Mouse (Mus musculus): ENCODE measurements at regions not wholly inside any gene's neighbourhood (a gene's known extent, or its start where the extent isn't known, plus 50 kb on each side); places are given as distances from the start of the nearest gene placed in this dataset.

DNA sequence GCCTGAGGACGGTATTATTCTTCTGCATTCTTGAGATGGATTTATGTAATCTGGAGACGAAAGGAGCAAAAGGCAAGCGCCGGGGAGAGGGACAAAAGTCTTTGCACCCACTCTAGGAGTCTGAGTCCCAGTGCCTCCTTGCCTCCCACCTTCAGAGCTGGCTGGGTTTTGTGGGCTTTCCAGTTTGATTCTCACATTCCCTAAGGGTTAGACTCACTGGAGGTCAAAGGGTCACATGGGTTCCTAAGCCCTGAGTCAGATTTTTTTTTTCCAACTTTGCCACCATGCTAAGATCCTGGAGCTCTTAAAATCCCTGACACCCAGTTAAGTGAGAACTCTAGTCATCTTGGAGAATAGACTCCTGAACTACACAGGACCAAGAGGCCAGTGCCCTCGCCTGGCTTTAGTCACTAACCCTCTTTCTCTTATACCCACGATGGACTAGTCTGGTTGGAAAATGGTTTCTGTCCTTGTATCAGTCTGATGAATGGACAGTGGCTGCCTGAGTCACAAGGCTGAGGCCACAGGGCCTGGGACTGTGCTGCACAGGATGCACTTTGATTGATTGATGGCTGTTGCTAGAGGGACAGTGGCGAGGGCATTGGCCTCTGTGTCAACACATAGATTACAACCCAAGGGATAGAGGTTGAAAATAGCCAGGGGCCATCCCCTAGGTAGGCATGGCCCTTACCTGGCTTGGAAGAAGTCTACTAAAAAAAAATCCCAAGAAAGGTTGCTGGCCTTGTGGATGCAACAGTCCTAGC is 161.9 kb downstream of the Rab11fip4 start:
- TF ChIP-seq CTCF (IDR thresholded peaks at IDR 0.05; ENCODE audit: low read depth, low read length) (no peak), TAL1 (conservative IDR thresholded peaks at IDR 0.05; ENCODE audit: low read depth, low read length) (no peak)

Measured in G1E (cell line).